Mouse (Mus musculus): ENCODE measurements at regions not wholly inside any gene's neighbourhood (a gene's known extent, or its start where the extent isn't known, plus 50 kb on each side); places are given as distances from the start of the nearest gene placed in this dataset.

GRCm38 (mm10) chr16:47488525-47488924 is 795.0 kb upstream of the Dppa4 start:
- no peak for DNase-seq
- ATAC-seq: no peak
- H3K4me1 ChIP-seq (ENCODE audit: insufficient read depth): no peaks in the 10 kb centered on the region
- H3K36me3 ChIP-seq (ENCODE audit: insufficient read depth): no peaks in the 10 kb centered on the region
- 96% methylated on average over 1 of the region's 1 CpGs for WGBS
- no peak overlapping the region for H3K9ac ChIP-seq
- H3K27ac ChIP-seq (ENCODE audit: low read depth, low read length): no peak overlapping the region
- H3K27me3 ChIP-seq (ENCODE audit: insufficient read depth, low read length): no peaks in the 10 kb centered on the region
- H3K4me2 ChIP-seq (ENCODE audit: low read depth): no peak overlapping the region
- H3K9me3 ChIP-seq (ENCODE audit: low read length): no peaks in the 10 kb centered on the region
- TF ChIP-seq CTCF (IDR thresholded peaks at IDR 0.05; ENCODE audit: low read depth): no peak
- no peak overlapping the region for H3K4me3 ChIP-seq (ENCODE audit: low read depth, low read length)

- no peak overlapping the region for H3K9ac ChIP-seq
- 69% methylated on average over 4 of the region's 4 CpGs for WGBS
Observed at GRCm38 (mm10) chr16:47525857-47526256, 757.7 kb upstream of the Dppa4 start.

GRCm38 (mm10) chr16:47526613-47527012 is 756.9 kb upstream of the Dppa4 start:
- H3K36me3 ChIP-seq (ENCODE audit: insufficient read depth): no peaks in the 10 kb centered on the region
- H3K4me1 ChIP-seq (ENCODE audit: insufficient read depth): no peaks in the 10 kb centered on the region
- H3K9me3 ChIP-seq (ENCODE audit: low read length): no peaks in the 10 kb centered on the region
- no peak overlapping the region for H3K4me3 ChIP-seq (ENCODE audit: low read depth, low read length)
- H3K4me2 ChIP-seq (ENCODE audit: low read depth): no peak overlapping the region
- H3K9ac ChIP-seq: no peak overlapping the region
- ATAC-seq (peak; percentile 73), DNase-seq (no peak)
- no peaks in the 10 kb centered on the region for H3K27me3 ChIP-seq (ENCODE audit: insufficient read depth, low read length)
- no peak for TF ChIP-seq CTCF (IDR thresholded peaks at IDR 0.05; ENCODE audit: low read depth)
- peak overlapping the region; percentile 62 for H3K27ac ChIP-seq (ENCODE audit: low read depth, low read length)
- 68% methylated on average over 3 of the region's 3 CpGs for WGBS

More at GRCm38 (mm10) chr16:47525857-47526256, 757.7 kb upstream of the Dppa4 start:
- Histone ChIP-seq H3K36me3 (ENCODE audit: insufficient read depth) (no peaks in the 10 kb centered on the region), H3K27me3 (ENCODE audit: insufficient read depth, low read length) (no peaks in the 10 kb centered on the region), H3K4me2 (ENCODE audit: low read depth) (no peak overlapping the region), H3K9me3 (ENCODE audit: low read length) (no peaks in the 10 kb centered on the region), H3K4me3 (ENCODE audit: low read depth, low read length) (no peak overlapping the region), H3K27ac (ENCODE audit: low read depth, low read length) (peak overlapping the region; percentile 62; the same call in 1 of the 2 replicates), H3K4me1 (ENCODE audit: insufficient read depth) (no peaks in the 10 kb centered on the region)
- DNase-seq: peak; percentile 50
- no peak for TF ChIP-seq CTCF (IDR thresholded peaks at IDR 0.05; ENCODE audit: low read depth)
- ATAC-seq: peak; percentile 45

GRCm38 (mm10) chr16:47536524-47536923 is 747.0 kb upstream of the Dppa4 start:
- DNase-seq: no peak
- WGBS: 71% methylated on average over 1 of the region's 1 CpGs
- H3K27ac ChIP-seq (ENCODE audit: low read depth, low read length): no peak overlapping the region
- TF ChIP-seq CTCF (IDR thresholded peaks at IDR 0.05; ENCODE audit: low read depth): no peak
- no peak overlapping the region for H3K4me2 ChIP-seq (ENCODE audit: low read depth)
- no peaks in the 10 kb centered on the region for H3K9me3 ChIP-seq (ENCODE audit: low read length)
- no peak overlapping the region for H3K4me3 ChIP-seq (ENCODE audit: low read depth, low read length)
- H3K4me1 ChIP-seq (ENCODE audit: insufficient read depth): no peaks in the 10 kb centered on the region
- ATAC-seq: no peak
- no peaks in the 10 kb centered on the region for H3K27me3 ChIP-seq (ENCODE audit: insufficient read depth, low read length)
- no peaks in the 10 kb centered on the region for H3K36me3 ChIP-seq (ENCODE audit: insufficient read depth)
- no peak overlapping the region for H3K9ac ChIP-seq

GRCm38 (mm10) chr16:47551101-47551500 is 732.4 kb upstream of the Dppa4 start:
- H3K27ac ChIP-seq (ENCODE audit: low read depth, low read length): no peak overlapping the region
- WGBS: 75% methylated on average over 3 of the region's 3 CpGs
- no peaks in the 10 kb centered on the region for H3K36me3 ChIP-seq (ENCODE audit: insufficient read depth)
- no peak for TF ChIP-seq CTCF (IDR thresholded peaks at IDR 0.05; ENCODE audit: low read depth)
- H3K9me3 ChIP-seq (ENCODE audit: low read length): no peaks in the 10 kb centered on the region
- DNase-seq (no peak), ATAC-seq (no peak)
- H3K4me2 ChIP-seq (ENCODE audit: low read depth): no peak overlapping the region
- H3K4me3 ChIP-seq (ENCODE audit: low read depth, low read length): no peak overlapping the region
- no peaks in the 10 kb centered on the region for H3K27me3 ChIP-seq (ENCODE audit: insufficient read depth, low read length)
- no peaks in the 10 kb centered on the region for H3K4me1 ChIP-seq (ENCODE audit: insufficient read depth)
- no peak overlapping the region for H3K9ac ChIP-seq

GRCm38 (mm10) chr16:47568051-47568450 is 715.5 kb upstream of the Dppa4 start:
- Histone ChIP-seq H3K27ac (ENCODE audit: low read depth, low read length) (no peak overlapping the region), H3K4me3 (ENCODE audit: low read depth, low read length) (no peak overlapping the region), H3K9me3 (ENCODE audit: low read length) (no peaks in the 10 kb centered on the region), H3K4me1 (ENCODE audit: insufficient read depth) (no peaks in the 10 kb centered on the region), H3K9ac (no peak overlapping the region), H3K27me3 (ENCODE audit: insufficient read depth, low read length) (no peaks in the 10 kb centered on the region), H3K36me3 (ENCODE audit: insufficient read depth) (no peaks in the 10 kb centered on the region), H3K4me2 (ENCODE audit: low read depth) (no peak overlapping the region)
- DNase-seq (no peak), ATAC-seq (no peak)
- WGBS: 92% methylated on average over 2 of the region's 2 CpGs
- no peak for TF ChIP-seq CTCF (IDR thresholded peaks at IDR 0.05; ENCODE audit: low read depth)

GRCm38 (mm10) chr16:47599476-47599875 is 684.1 kb upstream of the Dppa4 start:
- Histone ChIP-seq H3K4me1 (ENCODE audit: insufficient read depth) (no peaks in the 10 kb centered on the region), H3K4me3 (ENCODE audit: low read depth, low read length) (no peak overlapping the region), H3K27me3 (ENCODE audit: insufficient read depth, low read length) (no peaks in the 10 kb centered on the region), H3K9me3 (ENCODE audit: low read length) (no peaks in the 10 kb centered on the region), H3K27ac (ENCODE audit: low read depth, low read length) (no peak overlapping the region), H3K9ac (no peak overlapping the region), H3K4me2 (ENCODE audit: low read depth) (no peak overlapping the region), H3K36me3 (ENCODE audit: insufficient read depth) (no peaks in the 10 kb centered on the region)
- DNase-seq: peak; percentile 19
- no peak for ATAC-seq
- no peak for TF ChIP-seq CTCF (IDR thresholded peaks at IDR 0.05; ENCODE audit: low read depth)
